9 mouse cellular contexts compared by ENCODE assay signal in genomic region chr4:48634058-48634457, GRCm38 (mm10). TPM values are rescaled to one million over a fixed set of nuclear protein-coding genes. Genes with fewer than 3 reads are reported as not detected.
DNase-seq lines count a peak whose midpoint lies in the region; ATAC-seq and TF ChIP-seq lines count a peak whose summit lies in the region.
"Had no signal": no experiment of that assay in that cellular context is flagged by ENCODE, and none has a peak within 500 bp of the region (broad histone marks: within the 10 kb centered on the region; RNA-seq: fewer than 3 reads in every experiment).

No protein-coding gene starts in this region.

- ATAC-seq in hindbrain, embryonic 11.5 days (ENCODE audit: low FRiP score): peak; percentile 31; the same call in 1 of the 2 replicates
- ATAC-seq in hindbrain, embryonic 13.5 days (ENCODE audit: low FRiP score): no peak
- no peak for ATAC-seq in lung, postnatal 0 days
- no peak for ATAC-seq in cerebellum, adult (ENCODE audit: insufficient number of reproducible peaks, low FRiP score, low TSS enrichment)

- TF ChIP-seq EP300 in MEL (IDR thresholded peaks at IDR 0.05; ENCODE audit: low read depth in 1 of 2, low read length in 2 of 2): no peak
- TF ChIP-seq EP300 in lung, postnatal 0 days (IDR thresholded peaks at IDR 0.05): no peak

- peaks cover 4% of the 10 kb centered on the region; the same call in 1 of the 2 replicates for H3K36me3 ChIP-seq in hindbrain, embryonic 11.5 days (ENCODE audit: control insufficient read depth, insufficient read depth, low read length)
- H3K36me3 ChIP-seq in hindbrain, embryonic 13.5 days: peaks cover 44% of the 10 kb centered on the region
- no peaks in the 10 kb centered on the region for H3K36me3 ChIP-seq in MEL (ENCODE audit: control insufficient read depth in 1 of 2, insufficient read depth in 2 of 2, low read length in 2 of 2)
- H3K36me3 ChIP-seq in embryonic facial prominence, embryonic 10.5 days (replicated peaks): peaks cover 84% of the 10 kb centered on the region
- H3K36me3 ChIP-seq in lung, postnatal 0 days (ENCODE audit: insufficient read depth, low read length): no peaks in the 10 kb centered on the region

- H3K27ac ChIP-seq in hindbrain, embryonic 11.5 days (ENCODE audit: low read depth, low read length): no peak overlapping the region
- no peak overlapping the region for H3K27ac ChIP-seq in hindbrain, embryonic 13.5 days
- no peak overlapping the region for H3K27ac ChIP-seq in MEL (ENCODE audit: control insufficient read depth, low read depth, low read length)
- H3K27ac ChIP-seq in embryonic facial prominence, embryonic 10.5 days (replicated peaks): no peak overlapping the region
- no peak overlapping the region for H3K27ac ChIP-seq in lung, postnatal 0 days (ENCODE audit: low read length)
- H3K27ac ChIP-seq: stomach, embryonic 15.5 days had no signal

- H3K27me3 ChIP-seq in hindbrain, embryonic 11.5 days (ENCODE audit: control insufficient read depth, insufficient read depth, low read length): no peaks in the 10 kb centered on the region
- H3K27me3 ChIP-seq in hindbrain, embryonic 13.5 days: no peaks in the 10 kb centered on the region
- no peaks in the 10 kb centered on the region; a peak in 1 of 4 replicates for H3K27me3 ChIP-seq in MEL (ENCODE audit: control insufficient read depth in 1 of 2, insufficient read depth in 2 of 2, low read length in 2 of 2)
- no peaks in the 10 kb centered on the region for H3K27me3 ChIP-seq in embryonic facial prominence, embryonic 10.5 days (replicated peaks; ENCODE audit: low read depth, poor library complexity, severe bottlenecking)
- H3K27me3 ChIP-seq in lung, postnatal 0 days (replicated peaks; ENCODE audit: insufficient read depth, low read length): no peaks in the 10 kb centered on the region
- H3K27me3 ChIP-seq: stomach, embryonic 15.5 days had no signal

- H3K4me3 ChIP-seq in hindbrain, embryonic 11.5 days (ENCODE audit: low read depth, low read length): no peak overlapping the region
- H3K4me3 ChIP-seq in hindbrain, embryonic 13.5 days: no peak overlapping the region
- H3K4me3 ChIP-seq in MEL (ENCODE audit: control insufficient read depth in 1 of 2, insufficient read depth in 1 of 2, low read depth in 2 of 2, low read length in 2 of 2): no peak overlapping the region
- H3K4me3 ChIP-seq in embryonic facial prominence, embryonic 10.5 days: no peak overlapping the region
- H3K4me3 ChIP-seq in lung, postnatal 0 days (ENCODE audit: low read depth, low read length): no peak overlapping the region
- H3K4me3 ChIP-seq: stomach, embryonic 15.5 days had no signal

- H3K9ac ChIP-seq in hindbrain, embryonic 11.5 days (ENCODE audit: low read depth, low read length): no peak overlapping the region
- H3K9ac ChIP-seq in hindbrain, embryonic 13.5 days: no peak overlapping the region
- no peak overlapping the region for H3K9ac ChIP-seq in MEL (ENCODE audit: control insufficient read depth, low read depth, low read length, poor library complexity, severe bottlenecking)
- no peak overlapping the region for H3K9ac ChIP-seq in lung, postnatal 0 days (replicated peaks; ENCODE audit: low read depth)
- H3K9ac ChIP-seq: stomach, embryonic 15.5 days had no signal

- peak; percentile 63 for DNase-seq in hindbrain, embryonic 11.5 days (ENCODE audit: low spot score)
- peak; percentile 8 for DNase-seq in MEL (ENCODE audit: low read depth, low spot score)
- DNase-seq in embryonic facial prominence, embryonic 10.5 days (ENCODE audit: low spot score): peak; percentile 44
- DNase-seq in lung, postnatal 0 days (ENCODE audit: low spot score): no peak
- DNase-seq in right cerebral cortex, postnatal 14 days: no peak
- no peak for DNase-seq in gastrocnemius, adult 18-20 months (ENCODE audit: low spot score)

- 76% methylated on average over 2 of the region's 2 CpGs for WGBS in hindbrain, embryonic 11.5 days
- 78% methylated on average over 2 of the region's 2 CpGs for WGBS in hindbrain, embryonic 13.5 days
- WGBS in embryonic facial prominence, embryonic 10.5 days: 63% methylated on average over 2 of the region's 2 CpGs
- WGBS in lung, postnatal 0 days: 44% methylated on average over 2 of the region's 2 CpGs

- no peak for TF ChIP-seq POLR2A in MEL (IDR thresholded peaks at IDR 0.05; ENCODE audit: control insufficient read depth in 1 of 2, insufficient read depth in 1 of 2, low read depth in 1 of 2, low read length in 2 of 2, poor library complexity in 1 of 2)

- peak; percentile 30 to 42 (median 37) for TF ChIP-seq CTCF in MEL (IDR thresholded peaks at IDR 0.05 in 2 of 3, conservative IDR thresholded peaks at IDR 0.05 in 1 of 3; ENCODE audit: control insufficient read depth in 1 of 3, insufficient read depth in 1 of 3, low read depth in 2 of 3, low read length in 3 of 3, poor library complexity in 1 of 3, severe bottlenecking in 1 of 3)
- TF ChIP-seq CTCF in lung, postnatal 0 days (IDR thresholded peaks at IDR 0.05): peak; percentile 61

- no peak overlapping the region for H3K4me2 ChIP-seq in hindbrain, embryonic 11.5 days (replicated peaks; ENCODE audit: low read depth, low read length)
- no peak overlapping the region for H3K4me2 ChIP-seq in hindbrain, embryonic 13.5 days
- no peak overlapping the region for H3K4me2 ChIP-seq in lung, postnatal 0 days (replicated peaks; ENCODE audit: low read depth, low read length)
- H3K4me2 ChIP-seq: stomach, embryonic 15.5 days had no signal

- H3K4me1 ChIP-seq in hindbrain, embryonic 11.5 days (replicated peaks; ENCODE audit: control insufficient read depth, insufficient read depth, low read length): no peaks in the 10 kb centered on the region
- H3K4me1 ChIP-seq in hindbrain, embryonic 13.5 days (replicated peaks): peaks cover 3% of the 10 kb centered on the region; the same call in 1 of the 2 replicates
- H3K4me1 ChIP-seq in MEL (ENCODE audit: control insufficient read depth in 1 of 2, insufficient read depth in 2 of 2, low read length in 2 of 2): no peaks in the 10 kb centered on the region
- H3K4me1 ChIP-seq in embryonic facial prominence, embryonic 10.5 days: peaks cover 26% of the 10 kb centered on the region
- H3K4me1 ChIP-seq in lung, postnatal 0 days (ENCODE audit: insufficient read depth, low read depth, low read length): no peaks in the 10 kb centered on the region
- H3K4me1 ChIP-seq: stomach, embryonic 15.5 days had no signal

- no peaks in the 10 kb centered on the region for H3K79me2 ChIP-seq in MEL (ENCODE audit: control insufficient read depth, insufficient read depth, low read length, poor library complexity)

- no peaks in the 10 kb centered on the region for H3K9me3 ChIP-seq in hindbrain, embryonic 11.5 days (ENCODE audit: control insufficient read depth, low read length)
- no peaks in the 10 kb centered on the region for H3K9me3 ChIP-seq in hindbrain, embryonic 13.5 days
- H3K9me3 ChIP-seq in MEL (replicated peaks; ENCODE audit: insufficient read depth, low read length): no peaks in the 10 kb centered on the region
- H3K9me3 ChIP-seq in embryonic facial prominence, embryonic 10.5 days: no peaks in the 10 kb centered on the region
- H3K9me3 ChIP-seq in lung, postnatal 0 days (ENCODE audit: low read length): no peaks in the 10 kb centered on the region
- H3K9me3 ChIP-seq: stomach, embryonic 15.5 days had no signal

- no peak; the same call in 1 of the 2 replicates for TF ChIP-seq RAD21 in MEL (IDR thresholded peaks at IDR 0.05; ENCODE audit: low read depth, low read length)

TF ChIP-seq in MEL, 35 proteins besides CTCF, POLR2A, EP300 and RAD21:
- no peak for TF ChIP-seq RCOR1 (IDR thresholded peaks at IDR 0.05; ENCODE audit: low read depth, low read length)
- no peak for TF ChIP-seq E2F4 (IDR thresholded peaks at IDR 0.05; ENCODE audit: borderline replicate concordance, low read depth, low read length)
- TF ChIP-seq MXI1 (IDR thresholded peaks at IDR 0.05; ENCODE audit: low read depth, low read length): no peak
- no peak for TF ChIP-seq TCF12 (IDR thresholded peaks at IDR 0.05; ENCODE audit: low read depth, low read length)
- no peak for TF ChIP-seq ZNF384 (IDR thresholded peaks at IDR 0.05; ENCODE audit: low read depth, low read length)
- no peak for TF ChIP-seq USF1 (IDR thresholded peaks at IDR 0.05; ENCODE audit: low read depth, low read length)
- no peak for TF ChIP-seq MEF2A (IDR thresholded peaks at IDR 0.05; ENCODE audit: extremely low read depth, insufficient replicate concordance, low read depth, low read length, poor library complexity, severe bottlenecking)
- TF ChIP-seq GABPA (IDR thresholded peaks at IDR 0.05; ENCODE audit: low read depth, low read length): no peak
- TF ChIP-seq ETS1 (IDR thresholded peaks at IDR 0.05; ENCODE audit: low read depth, low read length): no peak
- TF ChIP-seq UBTF (IDR thresholded peaks at IDR 0.05; ENCODE audit: borderline replicate concordance, insufficient read depth, low read depth, low read length): no peak

RNA-seq across cellular contexts. Expression of gene Cavin4, which starts 29.3 kb away (rescaled TPM):
- polyA plus RNA-seq in hindbrain, embryonic 11.5 days (2014; fragmentation: Nextera tagmentation; extraction: Ambion mirVana): 2.1 and 3.8 TPM in 2 replicates
- 1.9 and 2.2 TPM in 2 replicates for polyA plus RNA-seq in hindbrain, embryonic 13.5 days (2015; fragmentation: Nextera tagmentation; extraction: Ambion mirVana)
- not detected in 2 replicates for total RNA-seq in MEL (2012; rRNA removed)
- not detected for polyA plus RNA-seq in MEL (2012; ENCODE audit: insufficient read depth in 1 of 2, insufficient read length in 2 of 2, low read depth in 1 of 2, low replicate concordance in 2 of 2, missing spikeins in 1 of 2)
- polyA plus RNA-seq in embryonic facial prominence, embryonic 10.5 days (2016; fragmentation: Nextera tagmentation; extraction: Ambion mirVana): 1.8 TPM in 2 replicates
- 0.55 and 0.93 TPM in 2 replicates for polyA plus RNA-seq in lung, postnatal 0 days (2015; fragmentation: Nextera tagmentation; extraction: Ambion mirVana)
- 100 to 1,000 TPM; 118 to 136 TPM for total RNA-seq in gastrocnemius, adult 18-20 months (2021)

RNA-seq across cellular contexts. Expression of gene Tmeff1, which starts 49.1 kb away (rescaled TPM):
- 242 and 302 TPM in 2 replicates for polyA plus RNA-seq in hindbrain, embryonic 11.5 days (2014; fragmentation: Nextera tagmentation; extraction: Ambion mirVana)
- 247 and 272 TPM in 2 replicates for polyA plus RNA-seq in hindbrain, embryonic 13.5 days (2015; fragmentation: Nextera tagmentation; extraction: Ambion mirVana)
- not detected in 2 replicates for total RNA-seq in MEL (2012; rRNA removed)
- polyA plus RNA-seq in MEL (2012; ENCODE audit: insufficient read depth in 1 of 2, insufficient read length in 2 of 2, low read depth in 1 of 2, low replicate concordance in 2 of 2, missing spikeins in 1 of 2): not detected
- polyA plus RNA-seq in embryonic facial prominence, embryonic 10.5 days (2016; fragmentation: Nextera tagmentation; extraction: Ambion mirVana): 110 and 112 TPM in 2 replicates
- polyA plus RNA-seq in lung, postnatal 0 days (2015; fragmentation: Nextera tagmentation; extraction: Ambion mirVana): 29.4 and 36.5 TPM in 2 replicates
- under 1 TPM; 0.52 to 0.66 TPM for total RNA-seq in gastrocnemius, adult 18-20 months (2021)

Comparison
In these comparisons a context has a peak if more than half of its experiments do, and no peak if none do; other contexts are left out.
1. DNase-seq: peak in hindbrain, embryonic 11.5 days (single experiment), MEL (single experiment) and embryonic facial prominence, embryonic 10.5 days (single experiment); none in lung, postnatal 0 days (single experiment), right cerebral cortex, postnatal 14 days (single experiment) and gastrocnemius, adult 18-20 months (single experiment).
2. RNA of gene Tmeff1, which starts 49.1 kb away (polyA plus RNA-seq): 247 to 272 TPM in hindbrain, embryonic 13.5 days, 242 to 302 TPM in hindbrain, embryonic 11.5 days, 110 to 112 TPM in embryonic facial prominence, embryonic 10.5 days and 29.4 to 36.5 TPM in lung, postnatal 0 days; not detected in MEL; every median in the first group is over 10 times any median in the second.